Mouse (Mus musculus): ENCODE data around the gene Myb. TPM values are rescaled to one million over a fixed set of nuclear protein-coding genes. Genes with fewer than 3 reads are reported as not detected.

Myb gene
- polyA plus RNA-seq, 1 experiment: 0.44 TPM

DNA sequence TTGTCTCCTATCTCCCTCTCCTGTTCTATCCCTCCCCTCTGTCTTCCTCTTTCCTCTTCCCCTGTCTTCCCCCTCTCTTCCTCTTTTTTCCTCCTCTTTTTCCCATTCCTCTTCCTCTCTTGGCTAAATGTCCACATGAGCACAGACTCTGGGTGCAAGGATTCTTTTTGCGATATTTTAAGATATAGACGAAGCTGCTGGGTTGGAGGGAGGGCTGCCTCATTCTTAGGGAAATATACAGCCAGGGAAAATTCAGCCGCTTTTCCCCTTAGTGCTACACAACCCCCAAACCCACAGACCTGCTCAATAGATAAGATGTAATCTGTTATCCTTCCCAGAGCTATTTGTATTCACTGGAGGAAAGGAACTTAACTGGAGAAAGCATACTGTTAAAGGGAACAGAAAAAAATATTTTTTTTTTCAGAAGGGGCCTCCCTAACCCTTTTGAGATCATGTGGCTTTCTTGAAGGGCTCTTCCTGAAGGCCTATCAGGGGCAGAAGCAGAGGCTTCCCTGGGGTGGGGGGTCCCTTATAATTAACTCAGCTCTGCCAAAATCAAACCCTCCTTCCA, 33.2 kb upstream of the Myb start:
- TF ChIP-seq POLR2A (IDR thresholded peaks at IDR 0.05; ENCODE audit: low read depth, low read length) (no peak), CTCF (IDR thresholded peaks at IDR 0.05; ENCODE audit: borderline replicate concordance, insufficient read depth, low read length) (no peak)
- Histone ChIP-seq H3K4me3 (ENCODE audit: insufficient read depth, low read length) (no peak overlapping the region), H3K27ac (ENCODE audit: insufficient read depth, low read length) (no peak overlapping the region), H3K4me1 (ENCODE audit: control insufficient read depth, insufficient read depth, low read length) (no peaks in the 10 kb centered on the region)

DNA sequence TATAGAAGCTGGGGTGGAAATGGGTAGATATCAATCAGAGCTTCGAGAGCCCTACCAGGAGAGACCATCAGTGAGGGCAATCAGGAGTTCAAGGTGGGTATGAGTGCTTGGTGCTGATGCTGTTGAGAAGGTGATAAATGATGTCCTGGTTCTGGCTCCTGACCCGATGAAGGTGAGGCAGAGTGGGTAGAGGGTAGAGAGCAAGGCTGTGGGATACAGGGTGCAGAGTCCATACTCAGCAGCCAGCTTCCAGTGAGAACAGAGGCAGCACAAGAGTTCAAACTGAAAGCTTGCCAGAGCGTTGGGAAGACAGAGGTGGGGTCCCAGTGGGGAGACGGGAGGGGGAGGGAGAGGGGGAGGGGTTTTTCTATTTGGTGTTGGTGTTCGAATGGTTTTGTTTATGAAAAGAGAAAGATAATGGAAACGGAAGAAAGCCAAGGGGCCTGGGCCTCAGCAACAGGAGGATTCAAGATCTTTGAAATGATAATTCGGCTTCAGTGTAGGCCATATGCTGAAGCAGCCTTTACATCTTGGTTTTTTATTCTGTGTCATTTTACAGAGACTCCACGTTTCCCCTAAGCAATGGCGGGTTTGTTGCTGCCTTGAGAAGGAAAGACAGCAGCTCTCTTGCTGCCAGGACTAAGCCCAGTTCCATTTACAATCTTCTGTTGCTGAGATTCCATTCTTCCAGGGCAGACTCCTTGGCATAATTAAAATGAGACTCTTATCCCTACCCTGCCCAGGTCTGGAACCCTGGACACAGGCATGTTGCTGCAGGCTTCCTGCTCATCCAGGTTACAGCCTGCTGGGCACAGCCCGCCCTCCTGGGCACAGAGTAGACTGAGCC, 32.5 kb upstream of the Myb start:
- Histone ChIP-seq H3K4me3 (ENCODE audit: insufficient read depth, low read length) (no peak overlapping the region), H3K27ac (ENCODE audit: insufficient read depth, low read length) (no peak overlapping the region), H3K4me1 (ENCODE audit: control insufficient read depth, insufficient read depth, low read length) (no peaks in the 10 kb centered on the region)
- TF ChIP-seq POLR2A (IDR thresholded peaks at IDR 0.05; ENCODE audit: low read depth, low read length): no peak
- TF ChIP-seq CTCF (IDR thresholded peaks at IDR 0.05; ENCODE audit: borderline replicate concordance, insufficient read depth, low read length): no peak

- no peak overlapping the region for H3K27ac ChIP-seq (ENCODE audit: insufficient read depth, low read length)
- no peak overlapping the region for H3K4me3 ChIP-seq (ENCODE audit: insufficient read depth, low read length)
- H3K4me1 ChIP-seq (ENCODE audit: control insufficient read depth, insufficient read depth, low read length): no peaks in the 10 kb centered on the region
- TF ChIP-seq POLR2A (IDR thresholded peaks at IDR 0.05; ENCODE audit: low read depth, low read length) (no peak), CTCF (IDR thresholded peaks at IDR 0.05; ENCODE audit: borderline replicate concordance, insufficient read depth, low read length) (no peak)
These were observed 31.7 kb upstream of the Myb start for GRCm38 (mm10) chr10:21192436-21192835.

GRCm38 (mm10) chr10:21189756-21190397, 29.1 kb upstream of the Myb start:
- no peak overlapping the region for H3K4me3 ChIP-seq (ENCODE audit: insufficient read depth, low read length)
- no peaks in the 10 kb centered on the region for H3K4me1 ChIP-seq (ENCODE audit: control insufficient read depth, insufficient read depth, low read length)
- TF ChIP-seq POLR2A (IDR thresholded peaks at IDR 0.05; ENCODE audit: low read depth, low read length): no peak
- no peak for TF ChIP-seq CTCF (IDR thresholded peaks at IDR 0.05; ENCODE audit: borderline replicate concordance, insufficient read depth, low read length)
- no peak overlapping the region for H3K27ac ChIP-seq (ENCODE audit: insufficient read depth, low read length)

DNA sequence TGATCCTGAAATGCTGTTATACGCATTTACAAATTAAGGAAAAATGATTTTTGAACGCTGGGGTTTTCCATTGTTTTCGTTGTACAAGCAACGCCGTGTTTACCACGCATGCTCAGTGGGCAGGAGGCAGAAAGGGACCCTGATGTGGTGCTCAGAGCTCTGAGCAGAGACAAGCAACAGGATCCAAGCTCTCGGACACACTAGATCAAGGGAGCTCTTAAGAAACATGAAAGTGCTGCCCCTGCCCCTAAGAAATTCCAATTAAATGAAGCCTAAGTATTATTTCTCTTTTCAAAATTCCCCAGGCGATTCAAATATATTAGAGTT, 28.5 kb upstream of the Myb start:
- Histone ChIP-seq H3K4me3 (ENCODE audit: insufficient read depth, low read length) (no peak overlapping the region), H3K4me1 (ENCODE audit: control insufficient read depth, insufficient read depth, low read length) (no peaks in the 10 kb centered on the region), H3K27ac (ENCODE audit: insufficient read depth, low read length) (no peak overlapping the region)
- TF ChIP-seq CTCF (IDR thresholded peaks at IDR 0.05; ENCODE audit: borderline replicate concordance, insufficient read depth, low read length) (no peak), POLR2A (IDR thresholded peaks at IDR 0.05; ENCODE audit: low read depth, low read length) (no peak)

- no peak overlapping the region for H3K27ac ChIP-seq (ENCODE audit: insufficient read depth, low read length)
- peak overlapping the region; percentile 27 for H3K4me3 ChIP-seq (ENCODE audit: insufficient read depth, low read length)
- H3K4me1 ChIP-seq (ENCODE audit: control insufficient read depth, insufficient read depth, low read length): no peaks in the 10 kb centered on the region
- TF ChIP-seq CTCF (IDR thresholded peaks at IDR 0.05; ENCODE audit: borderline replicate concordance, insufficient read depth, low read length): peak; percentile 26; the same call in 1 of the 2 replicates
- no peak for TF ChIP-seq POLR2A (IDR thresholded peaks at IDR 0.05; ENCODE audit: low read depth, low read length)
These were observed 27.9 kb upstream of the Myb start for GRCm38 (mm10) chr10:21188564-21189274.

DNA sequence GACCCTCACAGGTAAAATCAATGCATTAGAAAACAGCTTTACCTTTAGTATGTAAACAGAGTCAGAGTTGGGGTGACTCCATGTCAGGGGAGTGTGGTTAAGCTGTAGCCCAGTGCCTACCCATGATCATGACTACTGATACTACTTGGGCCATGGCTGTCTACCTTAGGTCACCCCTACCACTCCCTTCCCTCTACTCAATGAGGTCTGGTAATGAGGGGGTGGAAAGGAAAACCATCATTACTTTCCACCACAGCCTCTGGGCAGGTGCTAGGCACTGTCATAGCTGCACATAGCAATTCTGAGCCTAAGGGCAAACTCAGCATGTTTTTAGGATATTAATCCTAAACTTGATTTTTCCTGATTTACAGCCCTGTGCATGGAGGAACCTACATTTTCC, 27.1 kb upstream of the Myb start:
- TF ChIP-seq CTCF (IDR thresholded peaks at IDR 0.05; ENCODE audit: borderline replicate concordance, insufficient read depth, low read length) (no peak), POLR2A (IDR thresholded peaks at IDR 0.05; ENCODE audit: low read depth, low read length) (no peak)
- no peak overlapping the region for H3K4me3 ChIP-seq (ENCODE audit: insufficient read depth, low read length)
- H3K4me1 ChIP-seq (ENCODE audit: control insufficient read depth, insufficient read depth, low read length): no peaks in the 10 kb centered on the region
- H3K27ac ChIP-seq (ENCODE audit: insufficient read depth, low read length): no peak overlapping the region

GRCm38 (mm10) chr10:21186733-21187132, 25.9 kb upstream of the Myb start:
- Histone ChIP-seq H3K4me1 (ENCODE audit: control insufficient read depth, insufficient read depth, low read length) (no peaks in the 10 kb centered on the region), H3K27ac (ENCODE audit: insufficient read depth, low read length) (no peak overlapping the region), H3K4me3 (ENCODE audit: insufficient read depth, low read length) (no peak overlapping the region)
- TF ChIP-seq POLR2A (IDR thresholded peaks at IDR 0.05; ENCODE audit: low read depth, low read length): no peak
- no peak for TF ChIP-seq CTCF (IDR thresholded peaks at IDR 0.05; ENCODE audit: borderline replicate concordance, insufficient read depth, low read length)

DNA sequence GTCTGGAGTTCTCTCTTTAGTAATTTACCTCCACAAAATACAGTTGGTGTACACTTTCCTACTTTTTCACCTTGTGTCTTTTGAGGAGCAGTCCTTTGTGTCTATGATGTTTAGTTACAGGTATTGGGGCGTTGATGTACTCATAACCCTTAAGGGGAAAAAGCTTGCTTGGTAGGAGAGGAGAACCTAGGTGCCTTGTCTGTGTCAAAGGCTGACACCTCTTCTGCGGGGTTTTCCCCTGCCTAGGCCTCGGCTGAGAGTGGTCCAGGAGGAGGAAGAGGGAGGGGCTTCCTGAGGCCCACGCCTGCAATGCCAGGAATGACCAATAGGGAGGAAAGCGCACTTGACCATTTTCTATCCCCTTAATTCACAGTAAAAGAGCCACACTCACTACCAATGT, 17.9 kb upstream of the Myb start:
- no peak overlapping the region for H3K4me3 ChIP-seq (ENCODE audit: insufficient read depth, low read length)
- no peaks in the 10 kb centered on the region for H3K4me1 ChIP-seq (ENCODE audit: control insufficient read depth, insufficient read depth, low read length)
- no peak overlapping the region for H3K27ac ChIP-seq (ENCODE audit: insufficient read depth, low read length)
- no peak for TF ChIP-seq POLR2A (IDR thresholded peaks at IDR 0.05; ENCODE audit: low read depth, low read length)
- TF ChIP-seq CTCF (IDR thresholded peaks at IDR 0.05; ENCODE audit: borderline replicate concordance, insufficient read depth, low read length): no peak
